Mouse (Mus musculus) testis, postnatal 14 days (tissue): ENCODE measurements around the gene Mctp1.
"Not testable (repeated sequence)": the region's sequence is repeated elsewhere in the genome, so short reads cannot be mapped to it uniquely, and the experiment has no call there.

Experiments
- DNase-seq: peaks from one replicate; pipeline ENCODE4 v3.0.0; 2021; ENCODE audit warnings: low spot score

Gene Mctp1

GRCm38 (mm10) chr13:76967588-76967987 is 583.3 kb downstream of the Mctp1 start:
- no peak for DNase-seq

DNA sequence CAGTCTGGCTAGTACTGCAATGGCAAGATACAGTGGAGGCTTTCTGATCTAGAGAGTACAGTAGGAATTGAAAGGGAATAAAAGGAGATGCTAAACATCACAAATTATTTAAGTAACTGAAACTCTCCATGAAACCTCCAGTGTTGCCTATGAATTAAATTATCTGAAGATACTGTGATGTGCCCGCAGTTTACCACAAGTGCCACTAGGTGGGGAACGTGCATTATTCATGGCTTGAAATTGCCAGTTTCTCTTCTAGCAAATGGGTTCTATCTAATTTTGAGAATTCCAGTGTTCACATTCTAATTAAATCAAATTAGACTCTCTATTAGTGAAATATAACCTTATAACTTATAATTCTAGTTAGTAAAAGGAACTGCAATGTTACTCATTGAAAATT is 585.1 kb downstream of the Mctp1 start:
- DNase-seq, result no peak

DNA sequence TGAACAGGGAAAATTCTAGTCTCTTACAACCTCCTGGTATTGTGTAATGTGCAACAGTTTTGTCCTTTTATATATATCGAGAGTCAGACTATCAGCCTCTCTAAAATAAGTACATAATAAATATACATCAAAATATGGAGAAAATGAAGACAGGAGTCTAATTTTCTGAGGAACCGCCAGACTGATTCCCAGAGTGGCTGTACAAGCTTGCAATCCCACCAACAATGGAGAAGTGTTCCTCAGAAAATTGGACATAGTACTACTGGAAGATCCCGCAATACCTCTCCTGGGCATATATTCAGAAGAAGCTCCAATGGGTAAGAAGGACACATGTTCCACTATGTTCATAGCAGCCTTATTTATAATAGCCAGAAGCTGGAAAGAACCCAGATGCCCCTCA is 586.7 kb downstream of the Mctp1 start:
- DNase-seq, result not testable (repeated sequence)

DNA sequence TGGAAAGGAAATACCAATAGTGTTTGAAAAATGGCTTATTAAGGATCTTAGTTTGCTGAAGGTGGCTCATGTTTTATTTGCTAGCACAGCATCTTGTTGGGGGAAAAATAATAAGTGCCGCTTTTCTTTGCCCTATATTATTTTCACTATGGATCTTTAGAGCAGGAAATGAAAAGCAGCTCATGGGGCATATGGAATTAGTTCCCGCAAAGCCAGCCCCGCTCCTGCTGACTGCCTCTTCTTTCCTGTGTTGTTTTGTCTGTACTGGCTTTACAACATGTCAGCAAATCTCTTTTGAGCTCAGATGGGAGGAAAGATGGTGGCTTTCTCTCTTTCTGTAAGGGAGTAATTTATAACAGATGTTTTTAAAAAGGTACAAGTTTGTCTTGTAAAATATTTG is 618.3 kb downstream of the Mctp1 start:
- no peak for DNase-seq

DNA sequence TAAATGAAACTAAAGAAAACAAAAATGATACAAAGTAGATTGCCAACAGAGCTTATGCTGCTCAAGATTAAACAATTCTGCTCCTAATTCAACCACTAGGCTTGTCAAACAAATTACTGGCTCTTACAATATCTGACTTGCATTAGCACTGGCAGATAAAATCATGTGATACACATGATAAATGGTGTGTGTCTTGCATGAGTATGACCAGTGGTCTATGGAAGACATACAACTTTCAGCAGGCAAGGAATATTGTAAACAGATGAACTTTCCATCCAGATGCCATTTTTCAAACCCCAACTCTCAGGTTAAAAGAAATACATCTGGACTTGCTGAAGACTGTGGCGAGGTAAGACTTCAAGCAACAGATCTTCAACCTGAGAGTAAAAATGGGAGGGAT is 619.3 kb downstream of the Mctp1 start:
- DNase-seq, result no peak

- DNase-seq, result no peak
Observed at GRCm38 (mm10) chr13:77018851-77019250, 634.5 kb downstream of the Mctp1 start.

DNA sequence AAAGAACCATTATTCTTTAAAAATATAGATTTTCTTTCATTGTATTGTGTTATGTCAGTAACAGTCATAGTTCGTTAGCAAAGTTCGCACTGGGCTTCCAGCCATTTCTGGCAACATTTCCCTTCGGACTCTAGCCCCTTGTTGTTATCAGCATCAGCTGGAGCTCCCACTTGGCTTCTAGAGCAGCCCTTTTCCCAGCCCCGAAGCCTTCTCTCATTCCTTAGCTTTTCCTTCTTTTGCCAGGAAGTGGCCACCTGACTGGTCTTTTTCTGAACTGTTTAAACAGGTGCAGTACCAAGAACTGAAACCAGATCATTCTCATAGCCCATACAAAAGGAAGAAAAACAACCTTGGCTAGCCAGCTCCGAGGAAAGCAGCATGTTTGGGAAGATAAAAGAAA is 645.3 kb downstream of the Mctp1 start:
- no peak for DNase-seq

DNA sequence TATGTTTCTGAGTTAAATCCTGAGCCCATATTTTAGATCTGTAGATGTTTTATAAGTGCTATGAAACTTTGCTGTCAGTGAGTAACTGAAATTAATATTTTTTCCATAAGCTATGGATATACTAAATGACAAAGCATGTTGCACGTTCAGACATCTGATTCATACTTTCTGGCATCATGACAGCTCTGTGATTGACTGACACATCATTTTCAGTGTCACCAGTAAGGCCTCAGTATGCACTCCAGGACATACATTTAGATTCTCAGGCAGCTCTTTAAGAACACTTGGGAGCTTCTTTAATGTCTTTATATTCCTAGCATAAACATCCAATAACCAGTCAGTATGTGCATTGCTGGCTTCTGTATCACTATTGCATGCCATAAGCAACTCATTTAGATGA is 659.0 kb downstream of the Mctp1 start:
- no peak for DNase-seq

GRCm38 (mm10) chr13:77045375-77045774 is 661.0 kb downstream of the Mctp1 start:
- DNase-seq, result no peak

DNA sequence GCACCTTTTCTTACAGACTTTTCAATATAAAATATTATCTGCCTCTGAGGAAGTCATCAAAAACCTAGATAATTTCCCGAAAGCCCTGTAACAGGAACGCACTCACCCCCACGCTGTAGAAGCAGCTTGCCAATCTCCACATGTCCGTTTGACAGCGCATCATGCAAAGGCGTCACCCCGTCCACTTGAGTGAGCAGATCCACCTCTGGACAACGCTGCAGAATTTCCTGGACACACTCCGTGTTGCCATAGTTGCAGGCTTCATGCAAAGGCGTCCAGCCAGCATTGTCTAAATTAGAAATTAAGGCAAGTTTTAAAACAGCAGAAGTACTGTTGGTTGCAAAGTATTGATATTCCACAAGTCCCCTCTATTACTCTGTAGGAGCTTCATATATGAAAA is 662.1 kb downstream of the Mctp1 start:
- DNase-seq, result no peak

GRCm38 (mm10) chr13:77047179-77047931 is 663.0 kb downstream of the Mctp1 start:
- no peak for DNase-seq

GRCm38 (mm10) chr13:77048461-77048860 is 664.1 kb downstream of the Mctp1 start:
- no peak for DNase-seq

GRCm38 (mm10) chr13:77049736-77050135 is 665.4 kb downstream of the Mctp1 start:
- DNase-seq, result no peak

- no peak for DNase-seq
Observed at GRCm38 (mm10) chr13:77063221-77063620, 678.9 kb downstream of the Mctp1 start.

- no peak for DNase-seq
Observed at GRCm38 (mm10) chr13:77068847-77069246, 684.5 kb downstream of the Mctp1 start.

DNA sequence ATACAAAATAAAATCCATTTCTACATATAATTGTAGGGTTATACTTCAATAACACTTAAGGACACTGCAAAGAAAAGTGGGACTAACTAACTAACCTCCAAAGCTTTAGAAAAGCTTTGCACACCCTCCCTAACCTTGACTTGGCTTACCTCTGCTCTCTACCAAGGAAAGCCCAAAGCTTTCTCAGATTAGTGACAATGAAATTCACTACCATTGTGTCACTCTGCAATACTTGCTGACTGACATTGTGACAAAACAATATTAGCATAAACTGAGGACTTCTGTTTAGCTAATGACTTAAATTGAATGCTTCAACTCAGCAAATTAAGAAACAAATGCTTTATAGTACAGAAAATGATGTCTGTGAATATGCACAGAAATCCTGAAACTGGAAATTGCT is 687.7 kb downstream of the Mctp1 start:
- DNase-seq, result no peak
